Mouse (Mus musculus) kidney, adult 2 months (tissue): ENCODE measurements around the gene Copg2. TPM values are rescaled to one million over a fixed set of nuclear protein-coding genes. Genes with fewer than 3 reads are reported as not detected.

Experiments
- DNase-seq: peaks from one replicate; pipeline ENCODE4 v3.0.0; 2021
- H3K27ac ChIP-seq: fragments of 200-500 bp; 2 replicates; pipeline ENCODE4 v1.5.1; 2012; ENCODE audit warnings: low read depth, low read length, control low read depth, inconsistent platforms; ENCODE audit not compliant: insufficient read depth
- H3K27me3 ChIP-seq: fragments of 200-500 bp; replicated peaks from 2 replicates; pipeline ENCODE4 v1.6.1; 2012; ENCODE audit warnings: mild to moderate bottlenecking, moderate library complexity, low read length, inconsistent platforms; ENCODE audit not compliant: control insufficient read depth, insufficient read depth
- H3K36me3 ChIP-seq: fragments of 200-500 bp; 2 replicates; pipeline ENCODE4 v1.6.1; 2012; ENCODE audit warnings: mild to moderate bottlenecking, moderate library complexity, low read length, inconsistent platforms; ENCODE audit not compliant: control insufficient read depth, insufficient read depth
- H3K4me1 ChIP-seq: fragments of 200-500 bp; 2 replicates; pipeline ENCODE4 v1.6.1; 2011; ENCODE audit warnings: low read length; ENCODE audit not compliant: control insufficient read depth, insufficient read depth
- H3K4me3 ChIP-seq: fragments of 200-500 bp; 2 replicates; pipeline ENCODE4 v1.5.1; 2011; ENCODE audit warnings: mild to moderate bottlenecking, low read depth, low read length, control low read depth; ENCODE audit not compliant: insufficient read depth
- CTCF ChIP-seq: fragments of 200-500 bp; conservative IDR thresholded peaks from 2 replicates; pipeline ENCODE4 v1.5.1; 2011; ENCODE audit warnings: low read depth, mild to moderate bottlenecking, control low read depth, low read length, moderate library complexity, mixed read lengths; ENCODE audit not compliant: insufficient read depth, insufficient read length
- POLR2A ChIP-seq: fragments of 200-500 bp; IDR thresholded peaks from one replicate; pipeline ENCODE4 v1.6.1; 2011; ENCODE audit warnings: low read depth, low read length, control low read depth
- WGBS: fragments of 180-500 bp; shearing (Covaris S2); methylation state at CpG from one replicate; pipeline ENCODE4 v1.1.7; 2018; 5-methylcytosine and 5-hydroxymethylcytosine counted together
- polyA plus RNA-seq: library from polyadenylated mRNA; depleted of rRNA; stranded (reverse); fragments of >200 nt; gene quantifications from 2 replicates; pipeline ENCODE4 v1.2.3, GENCODE M21; 2012

The Copg2 gene
- polyA plus RNA-seq, 1 experiment: 13.0 TPM

- no peak for DNase-seq
- no peaks in the 10 kb centered on the region for H3K27me3 ChIP-seq
- 90% methylated on average over 4 of the region's 4 CpGs for WGBS
- no peak overlapping the region for H3K27ac ChIP-seq
- no peak overlapping the region for H3K4me3 ChIP-seq
- no peak for TF ChIP-seq CTCF
- no peak for TF ChIP-seq POLR2A
- no peaks in the 10 kb centered on the region for H3K4me1 ChIP-seq
- H3K36me3 ChIP-seq: no peaks in the 10 kb centered on the region
Observed at GRCm38 (mm10) chr6:30883491-30883890, 13.1 kb downstream of the Copg2 start.

- TF ChIP-seq POLR2A (no peak), CTCF (no peak)
- no peaks in the 10 kb centered on the region; the same call in 1 of the 2 replicates for H3K36me3 ChIP-seq
- no peak for DNase-seq
Observed at GRCm38 (mm10) chr6:30876661-30877060, 19.9 kb downstream of the Copg2 start.

GRCm38 (mm10) chr6:30866501-30866900, 30.1 kb downstream of the Copg2 start:
- no peaks in the 10 kb centered on the region for H3K27me3 ChIP-seq
- WGBS: 97% methylated on average over 1 of the region's 1 CpGs
- no peaks in the 10 kb centered on the region for H3K4me1 ChIP-seq
- no peak for DNase-seq
- H3K36me3 ChIP-seq: no peaks in the 10 kb centered on the region
- H3K4me3 ChIP-seq: no peak overlapping the region
- TF ChIP-seq POLR2A (no peak), CTCF (no peak)
- H3K27ac ChIP-seq: no peak overlapping the region

More at GRCm38 (mm10) chr6:30876661-30877060, 19.9 kb downstream of the Copg2 start:
- Histone ChIP-seq H3K4me3 (no peak overlapping the region), H3K4me1 (no peaks in the 10 kb centered on the region), H3K27me3 (no peaks in the 10 kb centered on the region), H3K27ac (no peak overlapping the region)

- DNase-seq: no peak
- TF ChIP-seq CTCF (no peak), POLR2A (no peak)
- Histone ChIP-seq H3K36me3 (no peaks in the 10 kb centered on the region), H3K27ac (no peak overlapping the region), H3K4me1 (no peaks in the 10 kb centered on the region), H3K27me3 (no peaks in the 10 kb centered on the region), H3K4me3 (no peak overlapping the region)
- 51% methylated on average over 3 of the region's 3 CpGs for WGBS
Observed at GRCm38 (mm10) chr6:30865031-30865678, 31.4 kb downstream of the Copg2 start.

- H3K4me1 ChIP-seq: no peaks in the 10 kb centered on the region
- H3K36me3 ChIP-seq: no peaks in the 10 kb centered on the region
- H3K4me3 ChIP-seq: no peak overlapping the region
- WGBS: 97% methylated on average over 7 of the region's 7 CpGs
- H3K27ac ChIP-seq: no peak overlapping the region
- H3K27me3 ChIP-seq: no peaks in the 10 kb centered on the region
- TF ChIP-seq POLR2A (no peak), CTCF (no peak)
- DNase-seq: no peak
Observed at GRCm38 (mm10) chr6:30855956-30856355, 40.6 kb downstream of the Copg2 start.

- no peak for DNase-seq
- 73% methylated on average over 2 of the region's 2 CpGs for WGBS
- H3K27me3 ChIP-seq: no peaks in the 10 kb centered on the region
- no peak for TF ChIP-seq POLR2A
- no peak for TF ChIP-seq CTCF
- no peak overlapping the region for H3K27ac ChIP-seq
- no peaks in the 10 kb centered on the region for H3K4me1 ChIP-seq
- no peaks in the 10 kb centered on the region for H3K36me3 ChIP-seq
- no peak overlapping the region for H3K4me3 ChIP-seq
Observed at GRCm38 (mm10) chr6:30855205-30855604, 41.4 kb downstream of the Copg2 start.

GRCm38 (mm10) chr6:30849818-30850217, 46.8 kb downstream of the Copg2 start:
- H3K27ac ChIP-seq: no peak overlapping the region

More at GRCm38 (mm10) chr6:30849818-30850217, 46.8 kb downstream of the Copg2 start:
- Histone ChIP-seq H3K4me3 (no peak overlapping the region), H3K4me1 (no peaks in the 10 kb centered on the region), H3K27me3 (no peaks in the 10 kb centered on the region), H3K36me3 (no peaks in the 10 kb centered on the region)
- peak; percentile 2 for DNase-seq
- TF ChIP-seq POLR2A (no peak), CTCF (no peak)
- 69% methylated on average over 2 of the region's 2 CpGs for WGBS
